Mouse (Mus musculus) kidney, embryonic 15.5 days (tissue): ENCODE data around the gene Taf10. TPM values are rescaled to one million over a fixed set of nuclear protein-coding genes. Genes with fewer than 3 reads are reported as not detected.
"Not testable (repeated sequence)": the region's sequence is repeated elsewhere in the genome, so short reads cannot be mapped to it uniquely, and the experiment has no call there.

Experiments used
- ATAC-seq: fragments of 200-750 bp; cut with Nextera tagmentation; replicated peaks from 2 replicates; pipeline ENCODE4 v1.8.0; 2017; ENCODE audit warnings: moderate TSS enrichment; ENCODE audit not compliant: low FRiP score
- H3K27ac ChIP-seq: fragments of 300-500 bp; sonication (generic); 2 replicates; pipeline ENCODE4 v1.5.1; 2015; ENCODE audit warnings: mild to moderate bottlenecking, inconsistent platforms
- H3K27me3 ChIP-seq: fragments of 300-500 bp; sonication (generic); 2 replicates; pipeline ENCODE4 v1.6.1; 2015; ENCODE audit warnings: inconsistent platforms
- H3K36me3 ChIP-seq: fragments of 300-500 bp; sonication (generic); 2 replicates; pipeline ENCODE4 v1.6.1; 2015; ENCODE audit warnings: inconsistent platforms
- H3K4me1 ChIP-seq: fragments of 300-500 bp; sonication (generic); 2 replicates; pipeline ENCODE4 v1.6.1; 2015; ENCODE audit warnings: inconsistent platforms
- H3K4me2 ChIP-seq: fragments of 300-500 bp; sonication (generic); 2 replicates; pipeline ENCODE4 v1.6.1; 2015; ENCODE audit warnings: moderate library complexity, mild to moderate bottlenecking, inconsistent platforms
- H3K4me3 ChIP-seq: fragments of 300-500 bp; sonication (generic); replicated peaks from 2 replicates; pipeline ENCODE4 v1.5.1; 2015; ENCODE audit warnings: mild to moderate bottlenecking, inconsistent platforms
- H3K9ac ChIP-seq: fragments of 300-500 bp; sonication (generic); 2 replicates; pipeline ENCODE4 v1.6.1; 2015; ENCODE audit warnings: mild to moderate bottlenecking, inconsistent platforms
- H3K9me3 ChIP-seq: fragments of 300-500 bp; sonication (generic); replicated peaks from 2 replicates; pipeline ENCODE4 v1.6.1; 2016; ENCODE audit warnings: inconsistent platforms
- WGBS: fragments of 180-500 bp; shearing (Covaris S2); methylation state at CpG from one replicate; pipeline ENCODE4 v1.1.7; 2015; ENCODE audit warnings: mixed read lengths; 5-methylcytosine and 5-hydroxymethylcytosine counted together
- polyA plus RNA-seq: library from polyadenylated mRNA; unstranded; fragments of >200 nt; fragmentation: Nextera tagmentation; extraction: Ambion mirVana; gene quantifications from 2 replicates; pipeline ENCODE4 v1.2.1, GENCODE M21; 2015

The Taf10 gene
- polyA plus RNA-seq, 1 experiment from 2014 or later = 127 TPM

DNA sequence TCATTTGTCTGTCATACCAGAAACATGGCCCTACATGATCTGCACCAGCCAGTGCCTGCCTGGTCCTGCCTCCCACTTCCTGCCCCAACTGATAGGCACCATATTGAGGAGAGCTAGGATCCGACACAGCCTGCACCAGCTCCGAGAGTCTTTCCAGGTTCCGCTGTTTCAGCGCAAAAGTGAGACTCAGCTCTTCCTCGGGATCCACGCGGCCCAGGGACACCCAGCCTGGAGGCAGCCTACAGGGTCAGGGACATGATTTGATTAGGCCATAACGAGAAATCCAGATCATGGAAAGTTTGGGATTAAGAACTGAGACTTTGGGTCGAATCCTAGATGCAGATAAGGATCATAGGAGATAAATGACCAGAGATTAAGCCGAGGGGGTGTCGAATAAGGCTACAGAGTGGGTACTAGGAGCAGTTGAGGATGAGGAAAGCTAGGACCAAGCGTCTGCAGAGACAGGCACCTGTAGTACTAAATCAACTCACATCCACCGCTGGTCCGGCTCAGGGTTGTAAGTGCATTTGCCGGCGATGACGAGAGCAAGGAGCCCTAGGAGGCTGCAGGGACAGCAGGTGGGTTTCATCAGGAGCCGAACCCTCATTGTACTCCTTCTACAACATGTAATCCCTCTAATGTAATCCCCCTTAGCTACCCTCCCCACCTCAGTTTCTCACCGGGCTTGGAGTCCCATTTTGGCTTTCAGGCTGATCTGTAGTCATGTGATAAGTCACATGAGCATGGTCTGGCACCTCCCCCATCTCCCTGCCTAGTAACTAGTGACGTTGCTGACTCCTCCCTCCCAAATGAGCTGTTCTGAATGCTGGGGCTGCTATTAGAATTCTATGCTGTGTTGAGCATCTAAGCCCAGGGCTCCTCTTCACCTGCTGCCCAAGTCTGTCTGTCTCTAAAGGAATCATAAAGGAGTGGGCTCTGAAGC, 7.6 kb upstream of the Taf10 start, which contains the start of gene Tpp1:
Gene Tpp1, minus strand, starts transcription at position 745 of the 943 bp plus-strand sequence.
- H3K27me3 ChIP-seq = no peaks in the 10 kb centered on the region
- peaks cover 71% of the 10 kb centered on the region for H3K36me3 ChIP-seq
- H3K9me3 ChIP-seq = no peaks in the 10 kb centered on the region
- H3K4me1 ChIP-seq = peaks cover 13% of the 10 kb centered on the region
- H3K4me2 ChIP-seq = peak within 1 kb of the TSS; percentile 61
- ATAC-seq = peak; percentile 93
- peak within 1 kb of the TSS; percentile 41; the same call in 1 of the 2 replicates for H3K27ac ChIP-seq
- peak within 1 kb of the TSS; percentile 60 for H3K4me3 ChIP-seq
- WGBS = 21% methylated on average over 20 of the region's 20 CpGs
- peak within 1 kb of the TSS; percentile 63 for H3K9ac ChIP-seq

DNA sequence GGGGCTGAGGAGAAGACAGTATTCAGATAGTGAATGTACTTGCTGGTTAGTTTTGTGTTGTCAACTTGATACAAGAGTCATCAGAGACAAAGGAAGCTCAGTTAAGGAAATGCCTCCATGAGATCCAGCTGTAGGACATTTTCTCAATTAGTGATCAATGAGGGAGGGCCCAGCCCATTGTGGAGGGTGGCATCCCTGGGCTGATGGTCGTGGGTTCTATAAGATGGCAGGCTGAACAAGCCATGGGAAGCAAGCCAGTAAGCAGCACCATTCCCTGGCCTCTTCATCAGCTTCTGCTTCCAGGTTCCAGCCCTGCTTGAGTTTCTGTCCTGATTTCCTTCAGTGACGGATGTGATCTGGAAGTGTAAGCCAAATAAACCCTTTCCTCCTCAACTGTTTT, 3.6 kb upstream of the Taf10 start:
- ATAC-seq = no peak
- Histone ChIP-seq H3K4me2 (no peak overlapping the region), H3K4me3 (no peak overlapping the region), H3K36me3 (peaks cover 44% of the 10 kb centered on the region), H3K27me3 (no peaks in the 10 kb centered on the region), H3K9ac (no peak overlapping the region), H3K27ac (no peak overlapping the region), H3K4me1 (peaks cover 16% of the 10 kb centered on the region), H3K9me3 (no peaks in the 10 kb centered on the region)
- WGBS = 85% methylated on average over 2 of the region's 2 CpGs

DNA sequence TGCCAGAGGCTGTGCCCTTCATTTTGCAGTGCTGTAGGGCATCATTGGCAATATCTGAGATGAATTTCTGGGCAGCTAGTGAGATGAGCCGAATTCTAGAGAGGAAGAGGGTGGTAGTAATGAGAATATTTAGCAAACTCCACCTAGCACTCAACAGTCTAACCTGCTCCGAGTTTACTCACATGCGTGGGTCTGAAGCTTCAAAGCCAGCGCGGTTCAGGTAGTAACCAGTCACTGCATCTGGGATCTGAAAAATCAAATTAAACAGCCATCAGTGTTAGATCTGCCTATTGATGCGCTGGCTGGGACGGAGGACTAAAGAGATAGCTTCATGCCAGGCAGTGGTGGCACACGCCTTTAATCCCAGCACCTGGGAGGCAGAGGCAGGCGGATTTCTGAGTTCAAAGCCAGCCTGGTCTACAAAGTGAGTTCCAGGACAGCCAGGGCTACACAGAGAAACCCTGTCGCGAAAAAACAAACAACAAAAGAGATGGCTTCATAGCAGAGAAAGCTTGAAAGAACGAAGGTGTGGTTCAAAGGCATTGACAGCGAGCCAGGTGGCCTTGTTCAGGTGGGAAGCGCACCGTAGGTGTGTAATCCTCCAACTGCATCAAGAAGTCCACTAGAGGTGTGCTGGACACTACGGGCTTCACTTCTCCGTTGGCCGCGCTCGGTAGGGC, 775 bp downstream of the Taf10 start:
- H3K27me3 ChIP-seq, H3K9me3 ChIP-seq, ATAC-seq: not testable (repeated sequence)
- Histone ChIP-seq H3K4me3 (peak overlapping the region; percentile 98), H3K9ac (peak overlapping the region; percentile 94), H3K36me3 (peaks cover 62% of the 10 kb centered on the region), H3K4me2 (peak overlapping the region; percentile 82), H3K27ac (peak overlapping the region; percentile 83), H3K4me1 (peaks cover 22% of the 10 kb centered on the region)
- WGBS = 33% methylated on average over 20 of the region's 20 CpGs

DNA sequence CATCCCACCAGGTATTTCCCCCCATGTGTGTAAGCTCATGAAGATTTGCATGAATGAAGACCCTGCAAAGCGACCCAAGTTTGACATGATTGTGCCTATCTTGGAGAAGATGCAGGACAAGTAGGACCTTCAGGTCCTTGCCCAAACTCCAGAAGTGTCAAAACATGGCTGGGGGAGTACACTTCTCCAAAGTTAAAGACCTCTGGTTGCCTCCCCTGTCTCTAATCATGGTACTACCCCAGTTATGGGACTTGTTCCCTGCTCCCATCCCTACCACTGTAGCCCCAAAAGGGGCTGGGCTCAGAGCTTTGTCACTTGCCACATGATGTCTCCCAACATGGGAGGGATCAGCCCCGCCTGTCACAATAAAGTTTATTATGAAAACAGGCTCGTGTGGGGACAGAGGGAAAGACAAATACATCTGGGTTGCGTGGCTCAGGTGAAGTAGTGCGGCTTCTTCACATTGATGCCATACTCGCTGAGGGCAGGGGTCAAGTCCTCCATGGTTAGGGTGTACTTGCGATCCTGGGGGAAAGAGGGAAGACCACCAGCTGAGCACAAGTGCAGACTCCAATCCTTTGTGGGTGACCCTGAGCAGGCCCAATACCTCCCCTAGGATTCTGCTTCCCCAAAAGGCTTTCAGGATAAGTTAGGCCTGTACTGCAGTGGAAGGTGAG, 1.5 kb downstream of the Taf10 start:
- not testable (repeated sequence) for H3K27me3 ChIP-seq, H3K9me3 ChIP-seq, H3K27ac ChIP-seq, ATAC-seq
- 80% methylated on average over 7 of the region's 7 CpGs for WGBS
- Histone ChIP-seq H3K36me3 (peaks cover 56% of the 10 kb centered on the region), H3K4me1 (peaks cover 29% of the 10 kb centered on the region), H3K9ac (peak overlapping the region; percentile 94; the same call in 1 of the 2 replicates), H3K4me2 (peak overlapping the region; percentile 82), H3K4me3 (peak overlapping the region; percentile 98)

DNA sequence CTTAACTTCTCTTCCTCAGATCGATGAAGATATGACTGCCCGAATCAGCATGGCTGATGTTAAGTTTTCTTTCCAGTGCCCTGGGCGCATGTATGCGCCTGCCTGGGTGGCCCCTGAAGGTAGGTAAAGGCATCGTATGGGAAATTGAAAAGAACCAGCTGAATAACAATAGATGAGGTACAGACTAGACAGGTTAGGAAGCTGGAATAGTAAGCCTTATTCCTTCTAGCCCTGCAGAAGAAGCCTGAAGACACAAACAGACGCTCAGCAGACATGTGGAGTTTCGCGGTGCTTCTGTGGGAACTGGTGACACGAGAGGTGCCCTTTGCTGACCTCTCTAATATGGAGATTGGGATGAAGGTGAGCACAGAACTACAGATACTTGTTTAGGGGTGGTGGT, 2.2 kb downstream of the Taf10 start:
- ATAC-seq = no peak
- H3K4me3 ChIP-seq = no peak overlapping the region
- H3K9me3 ChIP-seq = no peaks in the 10 kb centered on the region
- no peaks in the 10 kb centered on the region for H3K27me3 ChIP-seq
- WGBS = 94% methylated on average over 9 of the region's 9 CpGs
- no peak overlapping the region for H3K9ac ChIP-seq
- peaks cover 49% of the 10 kb centered on the region for H3K36me3 ChIP-seq
- peaks cover 33% of the 10 kb centered on the region for H3K4me1 ChIP-seq
- no peak overlapping the region for H3K4me2 ChIP-seq
- H3K27ac ChIP-seq = no peak overlapping the region

DNA sequence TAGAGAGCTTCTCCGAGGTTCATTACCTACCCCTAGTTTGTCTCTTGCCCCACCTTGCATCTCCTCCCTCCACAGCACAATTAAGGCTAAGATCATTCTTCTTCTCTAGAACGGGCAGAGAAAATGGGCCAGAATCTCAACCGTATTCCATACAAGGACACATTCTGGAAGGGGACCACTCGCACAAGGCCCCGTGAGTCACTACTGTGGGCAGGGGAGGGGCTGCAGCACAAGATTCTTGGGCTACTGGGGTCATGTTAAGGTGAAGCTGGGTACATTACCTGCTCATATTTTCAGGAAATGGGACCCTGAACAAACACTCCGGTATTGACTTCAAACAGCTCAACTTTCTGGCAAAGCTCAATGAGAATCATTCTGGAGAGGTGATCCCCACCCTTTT, 3.3 kb downstream of the Taf10 start:
- no peaks in the 10 kb centered on the region for H3K27me3 ChIP-seq

DNA sequence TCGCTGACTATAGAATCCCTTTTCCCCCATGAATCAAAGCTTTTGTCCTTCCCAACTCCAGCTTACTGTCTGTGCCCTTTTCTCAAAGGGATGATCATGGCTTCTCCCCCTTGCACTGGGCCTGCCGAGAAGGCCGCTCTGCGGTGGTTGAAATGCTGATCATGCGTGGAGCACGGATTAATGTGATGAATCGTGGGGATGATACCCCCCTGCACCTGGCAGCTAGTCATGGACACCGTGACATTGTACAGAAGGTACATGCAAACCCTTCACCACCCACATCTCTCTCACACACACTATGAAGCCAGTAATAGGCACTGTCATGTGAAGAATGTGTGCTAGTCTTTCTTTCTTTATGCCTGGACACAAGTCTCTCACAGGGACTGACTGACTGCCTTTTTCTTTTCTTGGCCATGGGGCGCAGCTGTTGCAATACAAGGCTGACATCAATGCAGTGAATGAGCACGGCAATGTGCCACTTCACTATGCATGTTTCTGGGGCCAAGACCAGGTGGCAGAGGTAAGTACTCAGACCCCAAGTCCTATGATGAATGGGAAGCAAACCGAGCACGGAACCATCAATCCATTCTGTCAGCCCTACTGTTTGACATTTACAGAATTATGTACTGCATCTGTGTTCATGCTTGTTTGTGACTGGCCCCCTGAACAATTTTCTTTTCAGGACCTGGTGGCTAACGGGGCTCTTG, 3.9 kb downstream of the Taf10 start:
- Histone ChIP-seq H3K27me3 (no peaks in the 10 kb centered on the region), H3K9me3 (no peaks in the 10 kb centered on the region), H3K36me3 (peaks cover 39% of the 10 kb centered on the region), H3K4me2 (no peak overlapping the region), H3K27ac (peak overlapping the region; percentile 96; the same call in 1 of the 2 replicates), H3K9ac (no peak overlapping the region), H3K4me1 (peaks cover 38% of the 10 kb centered on the region), H3K4me3 (no peak overlapping the region)
- no peak for ATAC-seq
- whole genome bisulfite sequencing = 90% methylated on average over 13 of the region's 13 CpGs

More for the DNA sequence above, 3.3 kb downstream of the Taf10 start:
- peaks cover 33% of the 10 kb centered on the region for H3K4me1 ChIP-seq
- WGBS = 85% methylated on average over 6 of the region's 6 CpGs
- H3K27ac ChIP-seq = no peak overlapping the region
- H3K36me3 ChIP-seq = peaks cover 39% of the 10 kb centered on the region
- no peak for ATAC-seq
- H3K4me2 ChIP-seq = no peak overlapping the region
- no peaks in the 10 kb centered on the region for H3K9me3 ChIP-seq
- H3K4me3 ChIP-seq = no peak overlapping the region
- no peak overlapping the region for H3K9ac ChIP-seq

DNA sequence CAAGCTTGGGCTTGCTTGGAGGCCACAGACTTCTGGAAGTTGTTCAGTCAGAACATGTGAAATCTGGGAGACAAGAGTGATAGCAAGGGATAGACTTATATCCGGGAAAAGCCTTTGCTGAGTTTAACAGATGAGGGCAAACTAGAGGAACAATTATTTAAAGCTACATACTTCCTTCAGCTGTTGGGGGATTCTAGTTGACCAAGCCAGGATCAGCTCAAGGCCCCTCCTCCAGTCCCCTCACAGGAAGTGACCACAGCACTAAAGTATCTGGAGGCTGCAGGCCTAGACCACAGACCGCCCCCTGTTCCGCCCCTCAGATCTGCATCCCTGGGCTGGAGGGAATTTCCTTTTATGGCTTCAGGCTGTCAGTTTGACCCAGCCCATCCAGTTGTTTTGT, 5.2 kb downstream of the Taf10 start:
- peak; percentile 79 for ATAC-seq
- H3K9me3 ChIP-seq = no peaks in the 10 kb centered on the region
- H3K4me3 ChIP-seq = peak overlapping the region; percentile 89
- H3K27ac ChIP-seq = peak overlapping the region; percentile 96
- H3K27me3 ChIP-seq = no peaks in the 10 kb centered on the region
- H3K9ac ChIP-seq = peak overlapping the region; percentile 95
- 15% methylated on average over 3 of the region's 3 CpGs for WGBS
- H3K36me3 ChIP-seq = peaks cover 49% of the 10 kb centered on the region
- H3K4me2 ChIP-seq = peak overlapping the region; percentile 64
- peaks cover 44% of the 10 kb centered on the region for H3K4me1 ChIP-seq

DNA sequence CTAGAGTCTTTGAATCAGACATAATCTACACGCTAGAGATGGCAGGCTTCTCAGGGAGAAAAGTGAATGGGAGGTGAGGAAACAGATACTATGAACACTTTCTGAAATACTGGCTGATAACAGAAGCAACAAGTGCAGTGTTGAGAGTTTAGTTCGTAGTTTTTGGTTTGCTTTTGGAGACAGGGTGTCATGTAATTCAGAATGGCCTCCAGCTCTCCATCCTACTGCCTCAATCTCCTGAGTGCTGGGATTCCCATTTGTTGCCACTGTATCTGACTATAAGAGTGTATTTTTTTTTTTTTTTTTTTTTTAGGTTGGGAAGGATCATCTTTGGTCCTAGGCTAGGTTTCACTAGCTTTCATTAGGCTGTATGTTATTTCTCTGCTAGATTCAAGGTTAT, 5.9 kb downstream of the Taf10 start:
- peak overlapping the region; percentile 95 for H3K9ac ChIP-seq
- 72% methylated on average over 2 of the region's 2 CpGs for WGBS
- H3K4me3 ChIP-seq = peak overlapping the region; percentile 89
- peaks cover 42% of the 10 kb centered on the region for H3K4me1 ChIP-seq
- peak overlapping the region; percentile 64 for H3K4me2 ChIP-seq
- H3K27ac ChIP-seq = peak overlapping the region; percentile 96
- no peaks in the 10 kb centered on the region for H3K9me3 ChIP-seq
- ATAC-seq = no peak
- H3K36me3 ChIP-seq = peaks cover 55% of the 10 kb centered on the region
- H3K27me3 ChIP-seq = no peaks in the 10 kb centered on the region

DNA sequence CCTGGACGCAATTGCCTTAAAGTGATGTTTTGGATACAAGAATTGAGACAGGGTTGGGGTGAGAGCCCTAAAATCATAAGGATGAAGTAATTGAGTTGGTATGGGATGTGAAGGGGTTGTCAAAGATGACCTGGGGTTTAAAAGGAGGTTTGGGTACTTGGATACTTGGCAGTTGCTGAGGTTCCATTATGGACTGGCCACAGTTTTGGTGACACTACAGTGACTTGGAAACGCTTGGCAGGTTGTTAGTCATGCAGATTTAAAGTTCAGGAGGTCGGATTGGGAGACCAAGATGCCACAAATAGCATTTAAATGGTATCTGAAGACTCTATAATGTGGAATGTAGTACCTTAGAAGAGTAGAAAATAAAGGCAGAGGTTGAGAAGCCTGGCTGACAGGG, 6.5 kb downstream of the Taf10 start:
- no peak for ATAC-seq
- H3K9me3 ChIP-seq = no peaks in the 10 kb centered on the region
- peak overlapping the region; percentile 89 for H3K4me3 ChIP-seq
- H3K4me1 ChIP-seq = peaks cover 37% of the 10 kb centered on the region
- H3K27me3 ChIP-seq = no peaks in the 10 kb centered on the region
- peaks cover 55% of the 10 kb centered on the region for H3K36me3 ChIP-seq
- peak overlapping the region; percentile 64 for H3K4me2 ChIP-seq
- peak overlapping the region; percentile 95 for H3K27ac ChIP-seq
- 20% methylated on average over 3 of the region's 3 CpGs for WGBS
- H3K9ac ChIP-seq = peak overlapping the region; percentile 95

DNA sequence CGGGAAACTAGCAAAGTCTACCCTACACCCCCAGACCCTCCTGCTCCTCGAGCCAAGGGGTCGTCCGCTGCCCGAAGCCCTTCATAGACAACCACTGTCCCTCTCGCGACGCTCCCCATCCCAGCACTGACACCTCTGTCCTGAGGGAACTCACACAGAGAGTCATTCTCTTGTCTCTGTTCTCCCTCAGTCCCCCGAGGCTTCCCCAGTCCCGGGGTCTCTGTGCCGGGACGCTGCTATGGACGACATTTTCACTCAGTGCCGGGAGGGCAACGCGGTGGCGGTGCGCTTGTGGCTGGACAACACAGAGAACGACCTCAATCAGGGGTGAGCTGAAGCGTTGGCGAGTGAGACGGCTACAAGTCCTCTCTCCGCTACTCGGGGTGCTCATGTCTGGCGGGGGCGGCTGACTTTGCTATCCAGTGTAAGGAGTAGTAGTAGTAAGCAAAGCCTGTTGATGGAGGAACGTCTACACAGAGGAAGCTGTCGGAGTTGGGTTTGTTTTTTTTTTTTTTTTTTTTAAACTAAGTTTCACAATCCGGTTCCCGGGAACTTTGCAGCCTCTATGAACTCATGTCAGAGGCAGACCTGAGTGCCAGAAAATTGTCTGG, 7.1 kb downstream of the Taf10 start, which contains the start of gene Rrp8:
Gene Rrp8, minus strand, starts transcription at position 475 of the 611 bp plus-strand sequence.
- peak within 1 kb of the TSS; percentile 64 for H3K4me2 ChIP-seq
- peak; percentile 3; the same call in 1 of the 2 replicates for ATAC-seq
- peaks cover 55% of the 10 kb centered on the region for H3K36me3 ChIP-seq
- H3K9me3 ChIP-seq = no peaks in the 10 kb centered on the region
- no peaks in the 10 kb centered on the region for H3K27me3 ChIP-seq
- H3K27ac ChIP-seq = peak within 1 kb of the TSS; percentile 96
- peaks cover 37% of the 10 kb centered on the region for H3K4me1 ChIP-seq
- H3K4me3 ChIP-seq = peak within 1 kb of the TSS; percentile 89
- H3K9ac ChIP-seq = peak within 1 kb of the TSS; percentile 95
- under 1% methylated on average over 30 of the region's 30 CpGs for WGBS
